Mouse (Mus musculus) limb, embryonic 15.5 days (tissue): ENCODE measurements at regions not wholly inside any gene's neighbourhood (a gene's known extent, or its start where the extent isn't known, plus 50 kb on each side); places are given as distances from the start of the nearest gene placed in this dataset.

Source experiments
- ATAC-seq: fragments of 200-750 bp; cut with Nextera tagmentation; 2 replicates; pipeline ENCODE4 v1.8.0; 2017; ENCODE audit warnings: low read depth, moderate TSS enrichment; ENCODE audit not compliant: insufficient number of reproducible peaks, low FRiP score, low TSS enrichment
- H3K27ac ChIP-seq: fragments of 300-500 bp; sonication (generic); 2 replicates; pipeline ENCODE4 v1.5.1; 2015; ENCODE audit warnings: moderate library complexity, mild to moderate bottlenecking, inconsistent platforms
- H3K27me3 ChIP-seq: fragments of 300-500 bp; sonication (generic); 2 replicates; pipeline ENCODE4 v1.6.1; 2015; ENCODE audit warnings: inconsistent platforms
- H3K36me3 ChIP-seq: fragments of 300-500 bp; sonication (generic); 2 replicates; pipeline ENCODE4 v1.6.1; 2015; ENCODE audit warnings: inconsistent platforms
- H3K4me1 ChIP-seq: fragments of 300-500 bp; sonication (generic); 2 replicates; pipeline ENCODE4 v1.6.1; 2015; ENCODE audit warnings: inconsistent platforms
- H3K4me2 ChIP-seq: fragments of 300-500 bp; sonication (generic); 2 replicates; pipeline ENCODE4 v1.6.1; 2015; ENCODE audit warnings: mild to moderate bottlenecking, inconsistent platforms
- H3K4me3 ChIP-seq: fragments of 300-500 bp; sonication (generic); 2 replicates; pipeline ENCODE4 v1.5.1; 2015; ENCODE audit warnings: mild to moderate bottlenecking, inconsistent platforms
- H3K9ac ChIP-seq: fragments of 300-500 bp; sonication (generic); 2 replicates; pipeline ENCODE4 v1.6.1; 2015; ENCODE audit warnings: inconsistent platforms
- H3K9me3 ChIP-seq: fragments of 300-500 bp; sonication (generic); 2 replicates; pipeline ENCODE4 v1.6.1; 2016; ENCODE audit warnings: inconsistent platforms
- WGBS: fragments of 180-500 bp; shearing (Covaris S2); methylation state at CpG from one replicate; pipeline ENCODE4 v1.1.7; 2015; 5-methylcytosine and 5-hydroxymethylcytosine counted together

DNA sequence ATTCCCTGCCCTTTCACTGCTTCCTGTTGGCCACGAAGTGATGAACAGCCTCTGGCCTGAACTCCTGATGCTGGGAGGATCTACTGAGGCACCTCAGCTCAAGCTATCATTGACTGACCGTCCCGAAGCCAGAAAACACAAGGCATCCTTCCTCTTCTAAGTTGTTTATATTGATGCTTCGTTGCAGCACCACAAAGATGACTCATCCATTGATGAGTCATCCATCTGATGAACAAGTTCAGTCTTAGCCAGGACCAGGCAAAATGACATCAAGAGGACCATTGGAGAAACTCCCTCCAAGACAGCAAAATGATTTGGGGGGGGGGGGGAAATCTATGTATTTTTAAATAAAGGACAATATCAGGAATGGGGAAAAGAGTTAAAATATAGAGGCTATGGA, 144.5 kb downstream of the Rab28 start:
- Histone ChIP-seq H3K27ac (no peak overlapping the region), H3K4me1 (peaks cover 8% of the 10 kb centered on the region), H3K27me3 (no peaks in the 10 kb centered on the region), H3K4me2 (no peak overlapping the region), H3K36me3 (no peaks in the 10 kb centered on the region), H3K4me3 (no peak overlapping the region), H3K9me3 (no peaks in the 10 kb centered on the region), H3K9ac (no peak overlapping the region)
- 74% methylated on average over 4 of the region's 4 CpGs for WGBS
- no peak for ATAC-seq

DNA sequence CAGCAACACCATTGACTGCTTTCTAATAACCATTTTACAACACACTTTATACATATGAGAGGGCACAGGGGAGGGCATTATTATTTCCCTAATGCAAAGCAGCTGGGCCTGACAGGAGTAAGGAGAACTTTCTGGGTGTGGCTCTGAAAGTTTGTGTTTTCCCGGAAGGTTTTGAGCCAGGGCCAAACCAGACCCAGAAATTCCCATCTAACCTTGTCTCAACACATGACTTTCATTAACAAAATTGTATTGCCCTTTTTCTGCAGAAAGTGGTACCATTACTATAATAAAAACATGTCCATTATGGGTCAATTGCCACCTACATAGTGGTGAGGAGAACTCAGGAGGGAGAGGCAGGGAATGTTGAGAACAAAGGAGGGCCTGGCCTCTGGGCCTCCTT, 145.7 kb downstream of the Rab28 start:
- Histone ChIP-seq H3K4me1 (peaks cover 8% of the 10 kb centered on the region), H3K27me3 (no peaks in the 10 kb centered on the region), H3K9me3 (no peaks in the 10 kb centered on the region), H3K27ac (no peak overlapping the region), H3K4me3 (no peak overlapping the region), H3K9ac (no peak overlapping the region), H3K4me2 (no peak overlapping the region), H3K36me3 (no peaks in the 10 kb centered on the region)
- ATAC-seq, result no peak
- 28% methylated on average over 1 of the region's 1 CpGs for WGBS

DNA sequence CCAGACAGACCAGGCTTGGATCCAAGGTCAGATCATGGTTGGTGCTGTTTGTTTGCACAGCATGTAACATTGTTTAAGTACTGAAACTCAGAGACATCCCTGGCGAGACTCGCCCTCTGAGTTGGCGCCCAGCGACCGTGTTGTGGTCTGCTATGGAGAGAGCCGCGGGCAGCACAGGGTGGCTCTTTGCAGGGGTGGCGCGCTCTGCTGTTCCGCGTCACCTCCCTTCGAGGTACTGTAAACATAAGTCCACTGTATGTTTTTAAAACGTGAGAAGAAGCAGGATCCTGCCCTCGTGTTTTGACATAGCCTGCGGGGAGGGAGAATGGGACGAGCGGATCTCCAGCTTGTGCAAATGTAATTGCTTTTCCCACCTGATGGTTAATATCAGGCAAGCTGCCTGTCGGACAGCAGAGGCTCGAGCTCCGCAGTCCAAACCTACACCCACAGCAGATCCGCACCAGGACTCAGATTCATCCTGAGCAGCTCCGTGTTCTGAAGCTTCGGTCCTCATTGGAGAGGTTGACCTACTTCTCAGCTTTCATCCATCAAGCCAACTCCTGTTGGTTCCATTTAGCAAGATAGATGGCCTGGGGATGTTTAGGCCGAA, 151.2 kb downstream of the Rab28 start:
- no peak for ATAC-seq
- H3K4me2 ChIP-seq, result peak overlapping the region; percentile 30; the same call in 1 of the 2 replicates
- peaks cover 5% of the 10 kb centered on the region; the same call in 1 of the 2 replicates for H3K4me1 ChIP-seq
- H3K9me3 ChIP-seq, result no peaks in the 10 kb centered on the region
- 0 out of 2 replicates have a peak overlapping the region, but pooled peaks have one; percentile 12 for H3K4me3 ChIP-seq
- no peak overlapping the region for H3K9ac ChIP-seq
- no peaks in the 10 kb centered on the region for H3K36me3 ChIP-seq
- 49% methylated on average over 24 of the region's 24 CpGs for WGBS
- no peaks in the 10 kb centered on the region for H3K27me3 ChIP-seq
- no peak overlapping the region for H3K27ac ChIP-seq

GRCm38 (mm10) chr5:41554312-41554711, 153.6 kb downstream of the Rab28 start:
- no peak overlapping the region for H3K27ac ChIP-seq
- no peak overlapping the region for H3K9ac ChIP-seq
- H3K4me3 ChIP-seq, result no peak overlapping the region
- no peak for ATAC-seq
- H3K9me3 ChIP-seq, result no peaks in the 10 kb centered on the region
- H3K27me3 ChIP-seq, result no peaks in the 10 kb centered on the region
- peaks cover 5% of the 10 kb centered on the region; the same call in 1 of the 2 replicates for H3K4me1 ChIP-seq
- H3K36me3 ChIP-seq, result no peaks in the 10 kb centered on the region
- no peak overlapping the region for H3K4me2 ChIP-seq
- WGBS, result 84% methylated on average over 3 of the region's 3 CpGs

- Histone ChIP-seq H3K9me3 (no peaks in the 10 kb centered on the region), H3K4me1 (no peaks in the 10 kb centered on the region), H3K9ac (no peak overlapping the region), H3K4me3 (no peak overlapping the region), H3K36me3 (no peaks in the 10 kb centered on the region), H3K27ac (no peak overlapping the region), H3K27me3 (no peaks in the 10 kb centered on the region), H3K4me2 (no peak overlapping the region)
- 70% methylated on average over 2 of the region's 2 CpGs for WGBS
- ATAC-seq, result no peak
Measured at GRCm38 (mm10) chr5:41550063-41550462, 157.9 kb downstream of the Rab28 start.

- Histone ChIP-seq H3K9ac (no peak overlapping the region), H3K4me1 (no peaks in the 10 kb centered on the region), H3K27ac (no peak overlapping the region), H3K36me3 (no peaks in the 10 kb centered on the region), H3K4me3 (no peak overlapping the region), H3K9me3 (no peaks in the 10 kb centered on the region), H3K4me2 (no peak overlapping the region), H3K27me3 (no peaks in the 10 kb centered on the region)
- no peak for ATAC-seq
- 20% methylated on average over 4 of the region's 4 CpGs for WGBS
Measured at GRCm38 (mm10) chr5:41546909-41547308, 161.0 kb downstream of the Rab28 start.

DNA sequence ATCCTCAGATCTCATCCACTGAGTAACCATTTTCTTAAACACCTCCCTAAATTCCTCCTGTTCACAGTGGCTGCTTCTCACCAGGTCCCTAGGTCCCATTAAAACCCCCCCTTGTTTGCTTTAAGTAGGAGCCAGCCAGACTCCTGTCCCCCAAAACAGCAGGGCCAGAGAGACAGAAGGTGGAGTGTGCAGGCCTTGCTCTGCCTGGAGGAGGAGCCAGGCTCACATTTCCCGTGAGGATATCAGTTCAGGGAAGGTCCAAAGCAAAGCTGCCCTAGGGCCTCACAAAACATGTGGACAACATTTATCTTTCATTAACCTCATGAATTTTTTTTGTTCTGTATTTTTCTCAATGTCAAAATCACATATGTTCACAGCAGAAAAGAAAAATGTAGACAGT, 167.2 kb downstream of the Rab28 start:
- no peaks in the 10 kb centered on the region for H3K36me3 ChIP-seq
- H3K4me1 ChIP-seq, result peaks cover 4% of the 10 kb centered on the region; the same call in 1 of the 2 replicates
- ATAC-seq, result no peak
- H3K9ac ChIP-seq, result no peak overlapping the region
- no peak overlapping the region for H3K4me3 ChIP-seq
- H3K4me2 ChIP-seq, result no peak overlapping the region
- no peaks in the 10 kb centered on the region for H3K27me3 ChIP-seq
- H3K27ac ChIP-seq, result no peak overlapping the region
- 3% methylated on average over 1 of the region's 1 CpGs for WGBS
- no peaks in the 10 kb centered on the region for H3K9me3 ChIP-seq

GRCm38 (mm10) chr5:41534598-41534997, 173.4 kb downstream of the Rab28 start:
- Histone ChIP-seq H3K9ac (no peak overlapping the region), H3K4me2 (no peak overlapping the region), H3K9me3 (no peaks in the 10 kb centered on the region), H3K27ac (peak overlapping the region; percentile 57), H3K4me3 (no peak overlapping the region), H3K4me1 (peaks cover 20% of the 10 kb centered on the region), H3K27me3 (no peaks in the 10 kb centered on the region), H3K36me3 (no peaks in the 10 kb centered on the region)
- ATAC-seq, result peak; percentile 71
- 39% methylated on average over 2 of the region's 2 CpGs for WGBS
